Mouse (Mus musculus) heart, adult 2 months (tissue): ENCODE measurements around the gene C130074G19Rik.
A peak's percentile ranks its signal among the peaks of the same experiment; 100 is the strongest.

ENCODE experiments used
- CTCF ChIP-seq: fragments of 200-600 bp; IDR thresholded peaks from 2 replicates; pipeline ENCODE4 v1.8.1; 2022; ENCODE audit warnings: antibody characterized with exemption, mild to moderate bottlenecking, moderate library complexity
- EP300 ChIP-seq: fragments of 200-500 bp; IDR thresholded peaks from 2 replicates; pipeline ENCODE4 v1.6.1; 2011; ENCODE audit warnings: low read depth, low read length, control low read depth; ENCODE audit not compliant: insufficient read depth
- POLR2A ChIP-seq: fragments of 200-500 bp; IDR thresholded peaks from 2 replicates; pipeline ENCODE4 v1.6.1; 2011; ENCODE audit warnings: mild to moderate bottlenecking, low read depth, low read length, control low read depth; ENCODE audit not compliant: insufficient read depth

GRCm38 (mm10) chr1:184845111-184846071 lies 37.6 kb downstream of the C130074G19Rik start:
- no peak for TF ChIP-seq EP300
- TF ChIP-seq CTCF: no peak
- TF ChIP-seq POLR2A: peak; percentile 99
